Mouse (Mus musculus): ENCODE results near the gene Syncrip. TPM values are rescaled to one million over a fixed set of nuclear protein-coding genes. Genes with fewer than 3 reads are reported as not detected.

The Syncrip gene
- polyA plus RNA-seq, 1 experiment = 12.4 TPM

GRCm38 (mm10) chr9:88437342-88438236, 44.8 kb downstream of the Syncrip start:
- 30% methylated on average over 10 of the region's 10 CpGs for WGBS
- TF ChIP-seq POLR2A (IDR thresholded peaks at IDR 0.05; ENCODE audit: control insufficient read depth, extremely low read depth, insufficient read depth, low read length, poor library complexity) (no peak), CTCF (IDR thresholded peaks at IDR 0.05; ENCODE audit: borderline replicate concordance, control insufficient read depth, extremely low read depth, insufficient read depth, low read length, poor library complexity) (no peak)
- Histone ChIP-seq H3K36me3 (ENCODE audit: control insufficient read depth, insufficient read depth, low read length) (no peaks in the 10 kb centered on the region), H3K4me3 (ENCODE audit: control insufficient read depth, insufficient read depth, low read length) (peak overlapping the region; percentile 92), H3K27me3 (ENCODE audit: control insufficient read depth, insufficient read depth, low read length) (no peaks in the 10 kb centered on the region), H3K27ac (ENCODE audit: control insufficient read depth, insufficient read depth, low read length) (peak overlapping the region; percentile 44; the same call in 1 of the 2 replicates), H3K4me1 (replicated peaks; ENCODE audit: control insufficient read depth, insufficient read depth, low read length) (peaks cover 3% of the 10 kb centered on the region; the same call in 1 of the 2 replicates)
- DNase-seq = no peak

GRCm38 (mm10) chr9:88424356-88424755, 58.0 kb downstream of the Syncrip start:
- WGBS = 72% methylated on average over 2 of the region's 2 CpGs
- H3K4me3 ChIP-seq (ENCODE audit: control insufficient read depth, insufficient read depth, low read length) = no peak overlapping the region
- H3K27ac ChIP-seq (ENCODE audit: control insufficient read depth, insufficient read depth, low read length) = no peak overlapping the region
- H3K36me3 ChIP-seq (ENCODE audit: control insufficient read depth, insufficient read depth, low read length) = no peaks in the 10 kb centered on the region; the same call in 1 of the 2 replicates
- DNase-seq = no peak
- H3K4me1 ChIP-seq (replicated peaks; ENCODE audit: control insufficient read depth, insufficient read depth, low read length) = no peaks in the 10 kb centered on the region
- TF ChIP-seq CTCF (IDR thresholded peaks at IDR 0.05; ENCODE audit: borderline replicate concordance, control insufficient read depth, extremely low read depth, insufficient read depth, low read length, poor library complexity) = no peak
- no peak for TF ChIP-seq POLR2A (IDR thresholded peaks at IDR 0.05; ENCODE audit: control insufficient read depth, extremely low read depth, insufficient read depth, low read length, poor library complexity)
- H3K27me3 ChIP-seq (ENCODE audit: control insufficient read depth, insufficient read depth, low read length) = no peaks in the 10 kb centered on the region

GRCm38 (mm10) chr9:88422428-88422827, 59.9 kb downstream of the Syncrip start:
- TF ChIP-seq POLR2A (IDR thresholded peaks at IDR 0.05; ENCODE audit: control insufficient read depth, extremely low read depth, insufficient read depth, low read length, poor library complexity) = no peak
- TF ChIP-seq CTCF (IDR thresholded peaks at IDR 0.05; ENCODE audit: borderline replicate concordance, control insufficient read depth, extremely low read depth, insufficient read depth, low read length, poor library complexity) = no peak
- Histone ChIP-seq H3K4me1 (replicated peaks; ENCODE audit: control insufficient read depth, insufficient read depth, low read length) (no peaks in the 10 kb centered on the region), H3K27ac (ENCODE audit: control insufficient read depth, insufficient read depth, low read length) (no peak overlapping the region), H3K27me3 (ENCODE audit: control insufficient read depth, insufficient read depth, low read length) (no peaks in the 10 kb centered on the region), H3K4me3 (ENCODE audit: control insufficient read depth, insufficient read depth, low read length) (no peak overlapping the region), H3K36me3 (ENCODE audit: control insufficient read depth, insufficient read depth, low read length) (no peaks in the 10 kb centered on the region; the same call in 1 of the 2 replicates)
- WGBS = 97% methylated on average over 4 of the region's 4 CpGs
- no peak for DNase-seq

- H3K4me3 ChIP-seq (ENCODE audit: control insufficient read depth, insufficient read depth, low read length) = no peak overlapping the region
- no peaks in the 10 kb centered on the region for H3K27me3 ChIP-seq (ENCODE audit: control insufficient read depth, insufficient read depth, low read length)
- WGBS = 75% methylated on average over 1 of the region's 1 CpGs
- TF ChIP-seq CTCF (IDR thresholded peaks at IDR 0.05; ENCODE audit: borderline replicate concordance, control insufficient read depth, extremely low read depth, insufficient read depth, low read length, poor library complexity) = no peak
- TF ChIP-seq POLR2A (IDR thresholded peaks at IDR 0.05; ENCODE audit: control insufficient read depth, extremely low read depth, insufficient read depth, low read length, poor library complexity) = no peak
- no peak for DNase-seq
- H3K27ac ChIP-seq (ENCODE audit: control insufficient read depth, insufficient read depth, low read length) = no peak overlapping the region
- no peaks in the 10 kb centered on the region for H3K4me1 ChIP-seq (replicated peaks; ENCODE audit: control insufficient read depth, insufficient read depth, low read length)
- H3K36me3 ChIP-seq (ENCODE audit: control insufficient read depth, insufficient read depth, low read length) = no peaks in the 10 kb centered on the region; the same call in 1 of the 2 replicates
Measured at GRCm38 (mm10) chr9:88416752-88417151, 65.6 kb downstream of the Syncrip start.

GRCm38 (mm10) chr9:88409978-88410377, 72.4 kb downstream of the Syncrip start:
- Histone ChIP-seq H3K36me3 (ENCODE audit: control insufficient read depth, insufficient read depth, low read length) (no peaks in the 10 kb centered on the region), H3K4me3 (ENCODE audit: control insufficient read depth, insufficient read depth, low read length) (no peak overlapping the region), H3K27ac (ENCODE audit: control insufficient read depth, insufficient read depth, low read length) (no peak overlapping the region), H3K4me1 (replicated peaks; ENCODE audit: control insufficient read depth, insufficient read depth, low read length) (no peaks in the 10 kb centered on the region), H3K27me3 (ENCODE audit: control insufficient read depth, insufficient read depth, low read length) (no peaks in the 10 kb centered on the region)
- 94% methylated on average over 2 of the region's 2 CpGs for WGBS
- TF ChIP-seq POLR2A (IDR thresholded peaks at IDR 0.05; ENCODE audit: control insufficient read depth, extremely low read depth, insufficient read depth, low read length, poor library complexity) (no peak), CTCF (IDR thresholded peaks at IDR 0.05; ENCODE audit: borderline replicate concordance, control insufficient read depth, extremely low read depth, insufficient read depth, low read length, poor library complexity) (no peak)
- no peak for DNase-seq

GRCm38 (mm10) chr9:88404515-88404914, 77.9 kb downstream of the Syncrip start:
- no peak for TF ChIP-seq CTCF (IDR thresholded peaks at IDR 0.05; ENCODE audit: borderline replicate concordance, control insufficient read depth, extremely low read depth, insufficient read depth, low read length, poor library complexity)
- TF ChIP-seq POLR2A (IDR thresholded peaks at IDR 0.05; ENCODE audit: control insufficient read depth, extremely low read depth, insufficient read depth, low read length, poor library complexity) = no peak
- H3K4me1 ChIP-seq (replicated peaks; ENCODE audit: control insufficient read depth, insufficient read depth, low read length) = no peaks in the 10 kb centered on the region
- H3K4me3 ChIP-seq (ENCODE audit: control insufficient read depth, insufficient read depth, low read length) = no peak overlapping the region
- H3K36me3 ChIP-seq (ENCODE audit: control insufficient read depth, insufficient read depth, low read length) = no peaks in the 10 kb centered on the region
- DNase-seq = no peak
- 88% methylated on average over 6 of the region's 6 CpGs for WGBS
- H3K27me3 ChIP-seq (ENCODE audit: control insufficient read depth, insufficient read depth, low read length) = no peaks in the 10 kb centered on the region
- no peak overlapping the region for H3K27ac ChIP-seq (ENCODE audit: control insufficient read depth, insufficient read depth, low read length)
